Mouse (Mus musculus) embryonic fibroblast, embryonic 13.5 days (primary cell): ENCODE data around the gene Tmem253.

Experiments used
- CTCF ChIP-seq: IDR thresholded peaks from 2 replicates; pipeline ENCODE4 v1.5.1; 2011; ENCODE audit warnings: mild to moderate bottlenecking, control low read depth, low read length, moderate library complexity, borderline replicate concordance; ENCODE audit not compliant: insufficient read depth
- POLR2A ChIP-seq: IDR thresholded peaks from 2 replicates; pipeline ENCODE4 v1.6.1; 2011; ENCODE audit warnings: low read depth, mild to moderate bottlenecking, control low read depth, low read length, moderate library complexity

- TF ChIP-seq POLR2A (no peak), CTCF (no peak)
These were observed 36.2 kb upstream of the Tmem253 start for GRCm38 (mm10) chr14:51979252-51979651.
